Mouse (Mus musculus): ENCODE measurements at regions not wholly inside any gene's neighbourhood (a gene's known extent, or its start where the extent isn't known, plus 50 kb on each side); places are given as distances from the start of the nearest gene placed in this dataset.

DNA sequence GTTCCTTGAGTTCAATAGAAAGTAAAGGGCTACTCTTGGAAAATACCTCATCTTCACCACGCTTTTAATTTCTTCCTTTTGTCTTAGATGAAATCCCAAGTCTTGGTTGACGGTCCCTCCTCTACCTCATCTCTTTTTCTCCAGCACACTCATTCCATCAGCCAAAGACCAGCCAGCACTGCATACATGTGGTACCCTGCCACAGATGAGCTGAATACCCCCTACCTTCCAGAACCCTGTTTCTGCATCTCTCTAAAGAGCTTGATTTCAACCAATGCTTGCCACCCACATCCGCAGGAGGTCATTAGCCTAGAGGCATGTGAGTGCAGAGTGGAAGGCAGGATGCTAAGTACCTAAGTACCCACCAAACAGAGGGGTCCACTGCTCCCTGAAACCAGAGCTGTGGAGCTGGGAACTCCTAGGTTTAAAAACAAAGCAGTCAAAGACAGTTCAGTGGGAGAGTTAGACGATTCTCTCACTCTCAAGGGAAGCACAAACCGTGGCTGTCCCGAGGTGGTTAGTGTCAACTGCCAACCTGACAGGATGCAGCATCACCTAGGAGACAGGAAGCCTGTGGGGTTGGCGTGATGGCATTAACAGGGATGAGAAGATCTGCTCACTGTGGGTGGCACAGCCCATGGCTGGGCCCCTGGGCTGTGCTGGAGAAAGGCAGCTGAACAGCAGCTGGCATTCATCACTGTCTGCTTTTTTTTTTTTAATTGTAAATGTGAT is 289.4 kb downstream of the Sox4 start:
- ATAC-seq (ENCODE audit: low FRiP score, low read depth) (peak; percentile 66; the same call in 1 of the 2 replicates), DNase-seq (ENCODE audit: low spot score) (peak; percentile 60)
- Histone ChIP-seq H3K9me3 (ENCODE audit: control insufficient read depth, low read length) (no peaks in the 10 kb centered on the region), H3K27me3 (ENCODE audit: control insufficient read depth, insufficient read depth, low read length) (no peaks in the 10 kb centered on the region), H3K9ac (ENCODE audit: low read depth, low read length, severe bottlenecking) (no peak overlapping the region), H3K36me3 (ENCODE audit: control insufficient read depth, insufficient read depth, low read length) (peaks cover 3% of the 10 kb centered on the region; the same call in 1 of the 2 replicates), H3K4me2 (replicated peaks; ENCODE audit: low read depth, low read length, severe bottlenecking) (no peak overlapping the region), H3K4me3 (replicated peaks; ENCODE audit: low read length) (no peak overlapping the region), H3K27ac (replicated peaks; ENCODE audit: low read depth, low read length) (no peak overlapping the region; the same call in 1 of the 2 replicates), H3K4me1 (ENCODE audit: control insufficient read depth, insufficient read depth, low read length) (peaks cover 30% of the 10 kb centered on the region)
- no peak for TF ChIP-seq POLR2A (IDR thresholded peaks at IDR 0.05; ENCODE audit: borderline replicate concordance, extremely low read depth, insufficient read depth, insufficient read length)
- WGBS: 34% methylated on average over 7 of the region's 7 CpGs

DNA sequence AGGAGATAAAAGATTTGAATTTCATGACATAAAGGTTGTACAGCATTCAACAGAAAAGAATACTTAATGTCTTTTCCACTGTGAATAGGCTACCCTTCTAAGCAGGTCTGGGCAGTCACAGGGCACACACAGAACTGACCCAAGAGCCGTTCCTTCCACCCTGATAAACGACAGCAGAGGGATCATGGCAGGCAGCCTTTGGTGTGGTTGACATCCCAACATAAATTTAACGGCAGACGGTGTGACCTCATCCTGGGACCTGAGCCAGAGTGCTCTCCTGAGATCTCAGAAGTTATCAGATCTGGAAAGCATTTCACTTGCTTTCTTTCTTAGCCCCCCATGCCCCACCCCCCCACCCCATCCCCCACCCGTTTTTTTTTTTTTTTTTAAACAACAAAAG is 290.1 kb downstream of the Sox4 start:
- 10% methylated on average over 5 of the region's 5 CpGs for whole genome bisulfite sequencing
- no peak overlapping the region for H3K9ac ChIP-seq (ENCODE audit: low read depth, low read length, severe bottlenecking)
- no peaks in the 10 kb centered on the region for H3K9me3 ChIP-seq (ENCODE audit: control insufficient read depth, low read length)
- no peak for TF ChIP-seq POLR2A (IDR thresholded peaks at IDR 0.05; ENCODE audit: borderline replicate concordance, extremely low read depth, insufficient read depth, insufficient read length)
- peak; percentile 65 for DNase-seq (ENCODE audit: low spot score)
- peak; percentile 20; the same call in 1 of the 2 replicates for ATAC-seq (ENCODE audit: low FRiP score, low read depth)
- peaks cover 37% of the 10 kb centered on the region for H3K4me1 ChIP-seq (ENCODE audit: control insufficient read depth, insufficient read depth, low read length)
- H3K36me3 ChIP-seq (ENCODE audit: control insufficient read depth, insufficient read depth, low read length): peaks cover 3% of the 10 kb centered on the region; the same call in 1 of the 2 replicates
- no peak overlapping the region for H3K27ac ChIP-seq (replicated peaks; ENCODE audit: low read depth, low read length)
- no peaks in the 10 kb centered on the region for H3K27me3 ChIP-seq (ENCODE audit: control insufficient read depth, insufficient read depth, low read length)
- no peak overlapping the region for H3K4me3 ChIP-seq (replicated peaks; ENCODE audit: low read length)
- H3K4me2 ChIP-seq (replicated peaks; ENCODE audit: low read depth, low read length, severe bottlenecking): no peak overlapping the region

DNA sequence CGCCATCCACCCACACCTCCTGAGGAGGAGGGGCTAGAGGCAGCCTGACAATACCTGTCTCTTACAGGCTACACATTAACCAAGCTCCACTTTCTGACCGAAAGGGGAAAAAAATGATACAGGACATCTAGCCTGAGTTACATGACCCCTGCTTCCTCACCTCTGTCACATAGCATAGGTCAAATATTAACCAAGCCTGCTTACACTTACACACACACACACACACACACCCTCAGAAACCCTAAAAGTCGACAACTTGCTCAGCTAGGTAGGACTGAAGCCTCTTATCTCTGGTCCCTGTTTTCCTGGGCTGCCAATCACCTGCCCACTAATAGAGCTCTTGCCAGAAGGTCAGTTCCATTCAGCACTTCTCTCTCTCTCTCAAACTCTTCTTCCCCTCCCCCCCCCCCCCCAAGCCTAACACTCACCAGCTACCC is 291.2 kb downstream of the Sox4 start:
- Histone ChIP-seq H3K27me3 (ENCODE audit: control insufficient read depth, insufficient read depth, low read length) (no peaks in the 10 kb centered on the region), H3K4me3 (replicated peaks; ENCODE audit: low read length) (no peak overlapping the region), H3K4me1 (ENCODE audit: control insufficient read depth, insufficient read depth, low read length) (peaks cover 38% of the 10 kb centered on the region), H3K36me3 (ENCODE audit: control insufficient read depth, insufficient read depth, low read length) (no peaks in the 10 kb centered on the region), H3K9me3 (ENCODE audit: control insufficient read depth, low read length) (no peaks in the 10 kb centered on the region), H3K27ac (replicated peaks; ENCODE audit: low read depth, low read length) (no peak overlapping the region), H3K9ac (ENCODE audit: low read depth, low read length, severe bottlenecking) (no peak overlapping the region), H3K4me2 (replicated peaks; ENCODE audit: low read depth, low read length, severe bottlenecking) (no peak overlapping the region)
- ATAC-seq (ENCODE audit: low FRiP score, low read depth): no peak
- no peak for TF ChIP-seq POLR2A (IDR thresholded peaks at IDR 0.05; ENCODE audit: borderline replicate concordance, extremely low read depth, insufficient read depth, insufficient read length)
- 82% methylated on average over 3 of the region's 3 CpGs for WGBS
- DNase-seq (ENCODE audit: low spot score): no peak

DNA sequence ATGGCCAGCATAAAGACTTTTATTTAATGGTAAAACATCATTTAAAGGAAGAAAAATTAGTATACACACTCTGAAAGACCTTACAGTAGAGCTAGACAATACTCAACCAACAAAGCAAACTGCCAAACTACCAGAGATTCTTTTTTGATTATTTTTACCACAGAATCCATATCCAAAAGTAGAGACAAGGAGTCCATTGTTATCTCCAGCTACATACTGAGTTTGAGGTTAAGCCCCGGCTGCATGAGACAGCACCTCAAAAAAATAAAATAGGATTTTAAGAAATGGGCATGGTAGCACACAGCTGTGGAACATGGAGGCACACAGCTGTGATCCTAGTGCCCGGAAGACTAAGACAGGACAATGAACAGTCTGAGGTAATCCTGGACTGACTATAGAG is 293.4 kb downstream of the Sox4 start:
- Histone ChIP-seq H3K9ac (ENCODE audit: low read depth, low read length, severe bottlenecking) (no peak overlapping the region), H3K9me3 (ENCODE audit: control insufficient read depth, low read length) (no peaks in the 10 kb centered on the region), H3K36me3 (ENCODE audit: control insufficient read depth, insufficient read depth, low read length) (no peaks in the 10 kb centered on the region), H3K27me3 (ENCODE audit: control insufficient read depth, insufficient read depth, low read length) (no peaks in the 10 kb centered on the region), H3K4me1 (ENCODE audit: control insufficient read depth, insufficient read depth, low read length) (peaks cover 33% of the 10 kb centered on the region), H3K27ac (replicated peaks; ENCODE audit: low read depth, low read length) (no peak overlapping the region), H3K4me3 (replicated peaks; ENCODE audit: low read length) (no peak overlapping the region), H3K4me2 (replicated peaks; ENCODE audit: low read depth, low read length, severe bottlenecking) (no peak overlapping the region)
- DNase-seq (ENCODE audit: low spot score) (no peak), ATAC-seq (ENCODE audit: low FRiP score, low read depth) (no peak)
- no peak for TF ChIP-seq POLR2A (IDR thresholded peaks at IDR 0.05; ENCODE audit: borderline replicate concordance, extremely low read depth, insufficient read depth, insufficient read length)
- WGBS: 80% methylated on average over 2 of the region's 2 CpGs

DNA sequence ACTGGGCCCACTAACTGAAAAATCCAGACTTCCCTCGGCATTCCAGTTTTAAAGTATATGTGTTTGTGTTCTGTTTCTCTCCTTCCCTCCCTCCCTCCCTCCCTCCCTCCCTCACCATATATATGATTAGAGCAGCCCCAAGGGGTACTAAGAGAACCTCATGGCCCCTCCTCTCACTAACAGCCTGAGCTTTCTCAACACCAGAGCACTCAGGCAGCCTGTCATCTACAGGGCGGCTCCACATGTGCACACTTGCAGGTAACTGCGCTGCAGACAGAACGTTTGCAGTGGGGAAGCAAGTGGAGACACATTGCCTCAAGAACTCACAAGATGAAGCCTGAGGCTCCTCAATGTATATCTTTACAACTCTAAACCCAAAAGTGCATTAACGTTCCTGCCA is 294.9 kb downstream of the Sox4 start:
- no peak overlapping the region for H3K4me3 ChIP-seq (replicated peaks; ENCODE audit: low read length)
- no peaks in the 10 kb centered on the region for H3K9me3 ChIP-seq (ENCODE audit: control insufficient read depth, low read length)
- no peaks in the 10 kb centered on the region for H3K27me3 ChIP-seq (ENCODE audit: control insufficient read depth, insufficient read depth, low read length)
- no peak overlapping the region for H3K4me2 ChIP-seq (replicated peaks; ENCODE audit: low read depth, low read length, severe bottlenecking)
- DNase-seq (ENCODE audit: low spot score) (peak; percentile 38), ATAC-seq (ENCODE audit: low FRiP score, low read depth) (0 out of 2 replicates have a peak, but pooled peaks have one; percentile 38)
- H3K27ac ChIP-seq (replicated peaks; ENCODE audit: low read depth, low read length): no peak overlapping the region; the same call in 1 of the 2 replicates
- WGBS: 28% methylated on average over 5 of the region's 5 CpGs
- no peaks in the 10 kb centered on the region for H3K36me3 ChIP-seq (ENCODE audit: control insufficient read depth, insufficient read depth, low read length)
- peaks cover 21% of the 10 kb centered on the region for H3K4me1 ChIP-seq (ENCODE audit: control insufficient read depth, insufficient read depth, low read length)
- H3K9ac ChIP-seq (ENCODE audit: low read depth, low read length, severe bottlenecking): no peak overlapping the region
- no peak for TF ChIP-seq POLR2A (IDR thresholded peaks at IDR 0.05; ENCODE audit: borderline replicate concordance, extremely low read depth, insufficient read depth, insufficient read length)
